Mouse (Mus musculus) kidney, postnatal 0 days (tissue): ENCODE measurements around the gene Vcam1. TPM values are rescaled to one million over a fixed set of nuclear protein-coding genes. Genes with fewer than 3 reads are reported as not detected.
A peak's percentile ranks its signal among the peaks of the same experiment; 100 is the strongest.

Experiments used
- ATAC-seq: fragments of 200-750 bp; cut with Nextera tagmentation; replicated peaks from 2 replicates; pipeline ENCODE4 v1.8.0; 2017; ENCODE audit warnings: low read depth, moderate number of reproducible peaks, moderate TSS enrichment, moderate library complexity; ENCODE audit not compliant: low FRiP score
- DNase-seq: peaks from one replicate; pipeline ENCODE4 v3.0.0-alpha.2; 2016; ENCODE audit warnings: low spot score
- H3K27ac ChIP-seq: fragments of 300-500 bp; sonication (generic); 2 replicates; pipeline ENCODE4 v1.5.1; 2014; ENCODE audit warnings: mild to moderate bottlenecking
- H3K27me3 ChIP-seq: fragments of 300-500 bp; sonication (generic); 2 replicates; pipeline ENCODE4 v1.6.1; 2014; ENCODE audit warnings: low read length, mixed read lengths; ENCODE audit not compliant: insufficient read depth
- H3K36me3 ChIP-seq: fragments of 300-500 bp; sonication (generic); 2 replicates; pipeline ENCODE4 v1.6.1; 2014; ENCODE audit warnings: low read length, mixed read lengths; ENCODE audit not compliant: insufficient read depth
- H3K4me1 ChIP-seq: fragments of 300-500 bp; sonication (generic); replicated peaks from 2 replicates; pipeline ENCODE4 v1.6.1; 2014; ENCODE audit warnings: antibody characterized with exemption, low read length, mixed read lengths; ENCODE audit not compliant: insufficient read depth
- H3K4me2 ChIP-seq: fragments of 300-500 bp; sonication (generic); 2 replicates; pipeline ENCODE4 v1.6.1; 2014; ENCODE audit warnings: mild to moderate bottlenecking, low read length, moderate library complexity, mixed read lengths
- H3K4me3 ChIP-seq: fragments of 300-500 bp; sonication (generic); replicated peaks from 2 replicates; pipeline ENCODE4 v1.5.1; 2014; ENCODE audit warnings: low read depth, low read length
- H3K9ac ChIP-seq: fragments of 300-500 bp; sonication (generic); 2 replicates; pipeline ENCODE4 v1.6.1; 2014; ENCODE audit warnings: low read depth, low read length
- H3K9me3 ChIP-seq: fragments of 300-500 bp; sonication (generic); replicated peaks from 2 replicates; pipeline ENCODE4 v1.6.1; 2016; ENCODE audit warnings: low read length, inconsistent platforms, mixed read lengths
- CTCF ChIP-seq: IDR thresholded peaks from 2 replicates; pipeline ENCODE4 v1.5.1; 2016; ENCODE audit warnings: antibody characterized with exemption, low read depth, mild to moderate bottlenecking, moderate library complexity
- WGBS: fragments of 180-500 bp; shearing (Covaris S2); extraction: QIAGEN DNeasy Blood & Tissue Kit; methylation state at CpG from one replicate; pipeline ENCODE4 v1.1.7; 2014; 5-methylcytosine and 5-hydroxymethylcytosine counted together
- polyA plus RNA-seq: library from polyadenylated mRNA; unstranded; fragments of >200 nt; fragmentation: Nextera tagmentation; extraction: Ambion mirVana; gene quantifications from 2 replicates; pipeline ENCODE4 v1.2.1, GENCODE M21; 2015

Vcam1 gene
- polyA plus RNA-seq, 1 experiment from 2014 or later = 22.3 TPM

DNA sequence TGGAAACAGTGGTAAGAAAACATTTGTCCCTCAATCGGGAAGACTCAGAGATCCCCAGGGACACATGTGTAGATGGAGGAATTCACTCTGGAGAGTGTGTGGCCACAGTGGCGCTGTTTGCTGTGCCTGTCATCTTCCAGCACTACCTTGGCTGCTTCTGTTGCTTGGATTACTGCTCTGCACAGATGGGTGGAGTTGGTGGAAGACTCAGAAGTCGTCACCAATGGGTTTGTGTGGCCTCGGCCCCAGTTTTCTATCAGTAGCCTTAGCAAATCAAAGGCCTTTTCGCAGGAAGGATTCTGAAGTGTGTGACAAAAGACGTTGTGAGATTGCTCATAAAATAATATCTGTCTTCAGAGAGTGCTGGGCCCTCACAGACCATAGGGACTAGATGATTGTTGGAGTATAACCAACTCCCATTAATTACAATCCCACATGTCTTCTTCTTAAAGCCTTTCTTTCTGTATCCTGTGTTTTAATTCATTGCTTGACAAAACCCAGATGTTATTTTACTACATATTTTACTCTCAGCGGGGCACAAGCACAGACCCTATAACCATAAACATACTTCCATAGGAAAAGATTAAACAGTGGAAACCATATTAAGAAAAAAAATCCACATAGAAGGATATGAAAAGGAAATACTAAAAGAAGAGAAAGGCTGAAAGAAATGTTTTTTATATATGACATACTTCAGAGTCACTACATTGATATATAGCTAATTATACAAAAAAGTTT, 48.4 kb downstream of the Vcam1 start:
- no peaks in the 10 kb centered on the region for H3K36me3 ChIP-seq
- DNase-seq = peak; percentile 81
- ATAC-seq = peak; percentile 59; the same call in 1 of the 2 replicates
- H3K9ac ChIP-seq = no peak overlapping the region
- 48% methylated on average over 7 of the region's 7 CpGs for WGBS
- no peaks in the 10 kb centered on the region for H3K9me3 ChIP-seq
- peak overlapping the region; percentile 55 for H3K27ac ChIP-seq
- peak; percentile 29; the same call in 1 of the 2 replicates for TF ChIP-seq CTCF
- no peaks in the 10 kb centered on the region for H3K27me3 ChIP-seq
- H3K4me1 ChIP-seq = no peaks in the 10 kb centered on the region
- no peak overlapping the region for H3K4me3 ChIP-seq
- no peak overlapping the region for H3K4me2 ChIP-seq

DNA sequence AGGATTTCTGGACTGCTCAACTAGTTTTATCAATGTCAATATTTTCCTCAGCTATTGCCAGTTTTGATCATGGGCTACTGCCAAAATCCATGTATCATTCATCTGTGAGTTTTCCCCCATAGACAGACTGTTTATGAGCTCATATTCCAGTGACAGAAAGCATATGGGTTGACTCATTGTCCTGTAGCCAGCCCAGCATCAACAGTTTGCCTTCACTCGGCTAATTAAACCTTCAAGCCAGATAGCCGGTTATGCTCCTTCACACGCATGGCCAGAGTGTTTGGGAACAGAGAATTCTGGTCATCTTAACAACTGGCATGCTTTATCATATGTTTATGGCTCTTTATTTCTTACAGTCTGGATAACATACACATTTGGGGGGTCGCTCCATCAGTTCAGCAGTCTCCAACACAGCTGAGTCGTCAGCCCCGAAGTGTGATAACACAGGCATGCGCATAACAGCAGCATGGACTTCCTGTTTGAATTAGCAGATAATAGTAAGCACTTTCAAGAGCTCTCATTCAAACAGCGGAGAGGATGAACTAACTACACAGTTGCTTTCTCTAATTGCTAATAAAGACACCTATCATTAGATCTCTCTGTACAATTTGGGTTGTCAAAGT, 49.2 kb downstream of the Vcam1 start:
- no peak overlapping the region for H3K4me2 ChIP-seq
- H3K36me3 ChIP-seq = no peaks in the 10 kb centered on the region
- H3K4me3 ChIP-seq = no peak overlapping the region
- DNase-seq (peak; percentile 80), ATAC-seq (peak; percentile 52)
- TF ChIP-seq CTCF = no peak
- peak overlapping the region; percentile 55; the same call in 1 of the 2 replicates for H3K27ac ChIP-seq
- no peaks in the 10 kb centered on the region for H3K27me3 ChIP-seq
- H3K9me3 ChIP-seq = no peaks in the 10 kb centered on the region
- 56% methylated on average over 8 of the region's 8 CpGs for WGBS
- H3K4me1 ChIP-seq = no peaks in the 10 kb centered on the region
- H3K9ac ChIP-seq = no peak overlapping the region

DNA sequence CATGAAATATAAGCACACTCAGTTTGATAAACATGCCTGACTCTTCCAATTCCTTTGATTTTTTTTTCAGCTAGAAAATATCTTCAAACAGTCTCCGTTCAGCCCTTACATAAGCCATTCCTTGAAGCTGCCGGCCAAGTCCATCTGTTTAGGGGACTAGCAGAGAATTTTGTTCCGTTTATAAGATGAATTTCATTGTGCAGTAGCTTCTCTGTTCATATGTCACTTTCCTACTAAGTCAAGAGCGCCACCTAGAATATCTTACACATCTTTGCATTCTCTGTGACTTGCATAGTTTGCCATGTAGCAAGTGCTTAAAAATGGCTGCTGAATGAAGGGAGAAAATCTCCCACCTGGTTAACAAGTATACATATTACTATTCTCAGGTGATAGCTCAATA, 51.0 kb downstream of the Vcam1 start:
- no peak for ATAC-seq
- Histone ChIP-seq H3K9ac (no peak overlapping the region), H3K4me2 (no peak overlapping the region), H3K4me1 (no peaks in the 10 kb centered on the region), H3K9me3 (no peaks in the 10 kb centered on the region), H3K36me3 (no peaks in the 10 kb centered on the region), H3K27me3 (no peaks in the 10 kb centered on the region), H3K4me3 (no peak overlapping the region), H3K27ac (no peak overlapping the region)
- 72% methylated on average over 4 of the region's 4 CpGs for WGBS
- peak; percentile 44 for DNase-seq
- TF ChIP-seq CTCF = peak; percentile 27; the same call in 1 of the 2 replicates

DNA sequence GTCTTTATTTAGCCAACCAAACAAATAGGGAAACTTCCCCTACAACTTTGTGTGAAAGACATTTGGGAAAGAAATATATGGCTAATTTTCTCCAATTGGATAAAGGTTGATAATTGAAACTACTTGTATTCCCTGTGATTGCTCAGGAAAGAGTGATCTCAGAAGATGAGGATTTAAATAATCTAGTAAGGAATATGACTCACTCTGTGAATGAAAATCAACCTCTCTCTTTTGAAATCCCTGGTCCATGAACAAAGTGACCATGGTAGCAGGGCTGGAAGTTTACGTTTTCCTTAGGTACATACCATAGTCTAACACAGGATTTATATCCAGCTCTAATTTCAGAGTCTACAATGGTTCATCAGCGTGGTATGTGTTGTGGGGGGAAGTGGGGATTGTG, 52.7 kb downstream of the Vcam1 start:
- Histone ChIP-seq H3K4me2 (no peak overlapping the region), H3K27me3 (no peaks in the 10 kb centered on the region), H3K9me3 (no peaks in the 10 kb centered on the region), H3K36me3 (no peaks in the 10 kb centered on the region), H3K27ac (no peak overlapping the region), H3K4me3 (no peak overlapping the region), H3K4me1 (no peaks in the 10 kb centered on the region), H3K9ac (no peak overlapping the region)
- no peak for TF ChIP-seq CTCF
- no peak for DNase-seq
- WGBS = 34% methylated on average over 2 of the region's 2 CpGs
- ATAC-seq = no peak

DNA sequence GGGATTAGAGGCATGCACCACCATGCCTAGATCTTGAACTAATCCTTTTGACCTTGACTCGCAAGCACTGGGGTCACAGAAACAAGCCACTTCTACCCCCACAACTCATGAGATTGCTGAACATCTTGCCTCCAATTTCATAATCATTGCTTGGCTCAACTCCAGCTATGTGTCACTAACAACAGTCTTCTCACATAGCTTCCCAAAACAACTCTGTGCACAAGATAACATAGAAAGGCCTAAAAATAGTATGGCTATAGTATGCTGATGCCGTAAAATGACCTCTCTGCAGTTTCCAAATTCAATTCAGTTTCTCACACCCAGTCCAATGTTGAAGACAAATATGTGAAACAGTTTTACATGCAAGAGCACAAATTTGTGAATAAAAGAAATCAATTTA, 56.9 kb downstream of the Vcam1 start:
- Histone ChIP-seq H3K27ac (no peak overlapping the region), H3K4me2 (no peak overlapping the region), H3K27me3 (no peaks in the 10 kb centered on the region), H3K9me3 (no peaks in the 10 kb centered on the region), H3K9ac (no peak overlapping the region), H3K4me3 (no peak overlapping the region), H3K4me1 (no peaks in the 10 kb centered on the region), H3K36me3 (no peaks in the 10 kb centered on the region)
- ATAC-seq (no peak), DNase-seq (no peak)
- TF ChIP-seq CTCF = no peak
- WGBS = 85% methylated on average over 2 of the region's 2 CpGs

DNA sequence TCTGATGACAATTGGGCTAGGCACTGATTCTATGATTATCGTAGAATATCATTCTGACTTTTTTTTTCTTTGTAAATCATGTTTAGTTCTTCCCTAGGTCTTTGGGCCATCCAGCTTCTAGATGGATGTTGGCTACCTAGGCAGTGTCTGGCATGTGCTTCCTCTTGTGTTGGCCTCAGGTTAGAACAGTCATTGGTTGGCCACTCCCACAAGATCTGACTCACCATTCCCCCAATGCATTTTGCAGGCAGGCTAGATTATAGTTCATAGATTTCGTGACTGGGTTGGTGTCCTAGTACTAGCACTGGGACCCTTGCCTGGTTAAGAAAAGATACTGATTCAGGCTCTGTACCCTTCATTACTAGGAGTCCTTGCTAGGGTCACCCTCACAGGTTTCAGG, 67.3 kb downstream of the Vcam1 start:
- WGBS = 86% methylated on average over 2 of the region's 2 CpGs
- H3K4me3 ChIP-seq = no peak overlapping the region
- TF ChIP-seq CTCF = no peak
- no peak overlapping the region for H3K4me2 ChIP-seq
- H3K27ac ChIP-seq = no peak overlapping the region
- H3K4me1 ChIP-seq = no peaks in the 10 kb centered on the region
- no peak for ATAC-seq
- no peaks in the 10 kb centered on the region for H3K27me3 ChIP-seq
- no peak for DNase-seq
- H3K9ac ChIP-seq = no peak overlapping the region
- no peaks in the 10 kb centered on the region for H3K9me3 ChIP-seq
- H3K36me3 ChIP-seq = no peaks in the 10 kb centered on the region
